Mouse (Mus musculus): ENCODE measurements around the gene Nrgn.

Nrgn gene

GRCm38 (mm10) chr9:37552536-37553293 is at the start of gene Nrgn:
Gene Nrgn (minus strand): TSS chr9:37552904.
- in situ Hi-C loops (cut with MboI, MseI) = no loop called here

- in situ Hi-C loops (cut with MboI, MseI) = no loop called here
Measured at GRCm38 (mm10) chr9:37600538-37601205, 48.0 kb upstream of the Nrgn start.

- in situ Hi-C loops (cut with MboI, MseI) = no loop called here
Measured at GRCm38 (mm10) chr9:37598637-37599036, 45.9 kb upstream of the Nrgn start.

- in situ Hi-C loops (cut with MboI, MseI) = no loop called here
Measured at GRCm38 (mm10) chr9:37595570-37595969, 42.9 kb upstream of the Nrgn start.

- in situ Hi-C loops (cut with MboI, MseI) = no loop called here
Measured at GRCm38 (mm10) chr9:37593690-37594089, 41.0 kb upstream of the Nrgn start.

- in situ Hi-C loops (cut with MboI, MseI) = no loop called here
Measured at GRCm38 (mm10) chr9:37592633-37593032, 39.9 kb upstream of the Nrgn start.

GRCm38 (mm10) chr9:37592025-37592424 is 39.3 kb upstream of the Nrgn start:
- in situ Hi-C loops (cut with MboI, MseI) = no loop called here

- in situ Hi-C loops (cut with MboI, MseI) = no loop called here
Measured at GRCm38 (mm10) chr9:37590381-37590780, 37.7 kb upstream of the Nrgn start.

- in situ Hi-C loops (cut with MboI, MseI) = no loop called here
Measured at GRCm38 (mm10) chr9:37586718-37587117, 34.0 kb upstream of the Nrgn start.

- in situ Hi-C loops (cut with MboI, MseI) = no loop called here
Measured at GRCm38 (mm10) chr9:37583594-37583993, 30.9 kb upstream of the Nrgn start.

GRCm38 (mm10) chr9:37576436-37576930 is 23.8 kb upstream of the Nrgn start:
- in situ Hi-C loops (cut with MboI, MseI) = no loop called here

- in situ Hi-C loops (cut with MboI, MseI) = no loop called here
Measured at GRCm38 (mm10) chr9:37572204-37572876, 19.6 kb upstream of the Nrgn start.

GRCm38 (mm10) chr9:37569231-37569835 is 16.6 kb upstream of the Nrgn start:
- in situ Hi-C loops (cut with MboI, MseI) = no loop called here

- in situ Hi-C loops (cut with MboI, MseI) = no loop called here
Measured at GRCm38 (mm10) chr9:37568605-37569214, 16.0 kb upstream of the Nrgn start.

- in situ Hi-C loops (cut with MboI, MseI) = no loop called here
Measured at GRCm38 (mm10) chr9:37567892-37568604, 15.3 kb upstream of the Nrgn start.

GRCm38 (mm10) chr9:37567454-37567853 is 14.8 kb upstream of the Nrgn start:
- in situ Hi-C loops (cut with MboI, MseI) = no loop called here

GRCm38 (mm10) chr9:37567019-37567418 is 14.3 kb upstream of the Nrgn start:
- in situ Hi-C loops (cut with MboI, MseI) = no loop called here

GRCm38 (mm10) chr9:37563805-37564204 is 11.1 kb upstream of the Nrgn start:
- in situ Hi-C loops (cut with MboI, MseI) = no loop called here

- in situ Hi-C loops (cut with MboI, MseI) = no loop called here
Measured at GRCm38 (mm10) chr9:37560617-37561016, 7.9 kb upstream of the Nrgn start.

- in situ Hi-C loops (cut with MboI, MseI) = no loop called here
Measured at GRCm38 (mm10) chr9:37556366-37556765, 3.7 kb upstream of the Nrgn start.

Measured in T-helper 1 cell (primary cell).